Mouse (Mus musculus) thymus, postnatal 10 days (tissue): ENCODE measurements around the gene Sept3.

Source experiments
- DNase-seq, 2 experiments: peaks; one replicate each; pipeline ENCODE4 v3.0.0; 2021; ENCODE audit warnings: low spot score in 2 of 2

Sept3 gene

DNA sequence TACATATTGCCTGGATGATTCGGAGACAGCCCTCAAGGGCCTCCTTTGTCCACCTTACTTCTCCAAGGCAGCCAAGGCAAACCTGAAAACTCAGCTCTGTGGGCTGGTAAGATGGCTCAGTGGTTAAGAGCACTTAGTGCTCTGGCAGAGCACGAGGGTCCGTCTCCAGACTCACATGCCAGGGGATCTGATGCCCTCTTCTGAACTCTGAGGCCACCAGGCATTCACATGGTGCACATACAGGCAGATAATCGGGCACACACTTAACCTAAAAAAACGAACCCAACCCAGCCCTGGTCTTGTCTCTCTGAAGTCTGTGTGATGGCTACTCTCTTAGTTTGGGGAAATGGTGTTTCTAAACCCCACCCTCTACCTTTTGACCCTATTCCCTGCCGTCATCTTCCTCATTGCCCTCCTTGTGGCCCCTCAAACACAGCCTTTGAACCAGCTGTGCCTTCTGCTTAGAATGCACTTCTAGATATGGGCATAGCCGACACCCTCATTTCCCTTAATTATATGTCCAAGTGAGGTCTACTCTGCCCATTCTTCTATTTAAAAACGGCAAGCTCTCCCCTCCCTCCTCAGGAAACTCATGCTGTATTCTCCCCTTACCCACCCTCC is 65.1 kb downstream of the Sept3 start:
- no peak for DNase-seq

DNA sequence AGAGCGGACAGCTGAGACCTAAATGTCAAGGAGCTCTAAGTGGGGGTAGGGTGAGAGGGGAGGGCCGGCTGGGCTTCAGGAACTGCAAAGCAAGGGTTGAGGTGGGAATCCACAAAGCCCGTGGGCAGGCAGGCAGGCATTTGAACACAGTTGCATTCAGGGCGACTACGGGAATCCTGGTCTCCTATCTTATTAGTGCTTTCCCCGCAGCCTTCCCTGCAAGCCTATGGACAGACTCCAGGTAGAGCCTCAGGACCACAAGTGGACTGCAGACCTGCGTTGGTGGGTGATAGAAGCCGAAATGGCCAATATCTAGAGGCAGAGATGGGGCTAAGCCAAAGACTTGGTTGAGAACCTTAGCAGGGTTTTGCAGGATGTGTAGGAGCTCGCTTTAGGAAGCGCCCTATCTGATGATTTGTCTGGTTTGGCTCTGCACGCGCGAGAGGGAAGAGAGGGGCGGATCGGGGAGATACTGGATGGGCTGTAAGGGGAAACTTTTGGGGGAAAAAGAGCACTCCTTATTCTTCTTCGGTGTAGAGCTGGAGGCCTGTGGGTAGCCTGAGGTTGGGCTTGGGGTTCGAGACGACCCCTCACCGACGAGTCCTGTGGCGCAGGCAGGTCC is 65.8 kb downstream of the Sept3 start:
- DNase-seq, result no peak

DNA sequence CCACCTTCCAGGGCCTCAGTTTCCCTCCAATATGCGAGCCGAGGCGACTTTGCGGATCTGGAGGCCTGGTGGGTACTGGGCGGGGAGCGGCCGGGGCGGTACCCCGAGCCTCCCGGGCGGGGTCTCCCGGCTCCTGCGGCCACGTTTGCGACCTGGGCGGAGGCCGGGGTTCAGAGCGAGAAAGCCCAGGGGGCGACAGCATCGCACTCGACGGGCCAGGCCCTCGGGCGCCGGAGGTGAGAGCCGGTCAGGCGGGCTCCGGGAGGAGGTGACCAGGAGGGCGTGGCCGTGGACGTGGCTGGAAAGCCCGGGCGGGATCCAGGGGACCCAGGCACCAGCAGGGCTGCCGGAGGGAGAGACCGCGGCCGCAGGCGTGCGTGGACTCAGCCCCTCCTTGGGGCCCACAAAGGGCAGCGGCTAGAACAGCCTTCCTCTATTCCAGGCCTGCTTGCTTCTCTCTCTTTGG is 66.4 kb downstream of the Sept3 start:
- peak in 1 of 2 experiments; percentile 35 for DNase-seq

DNA sequence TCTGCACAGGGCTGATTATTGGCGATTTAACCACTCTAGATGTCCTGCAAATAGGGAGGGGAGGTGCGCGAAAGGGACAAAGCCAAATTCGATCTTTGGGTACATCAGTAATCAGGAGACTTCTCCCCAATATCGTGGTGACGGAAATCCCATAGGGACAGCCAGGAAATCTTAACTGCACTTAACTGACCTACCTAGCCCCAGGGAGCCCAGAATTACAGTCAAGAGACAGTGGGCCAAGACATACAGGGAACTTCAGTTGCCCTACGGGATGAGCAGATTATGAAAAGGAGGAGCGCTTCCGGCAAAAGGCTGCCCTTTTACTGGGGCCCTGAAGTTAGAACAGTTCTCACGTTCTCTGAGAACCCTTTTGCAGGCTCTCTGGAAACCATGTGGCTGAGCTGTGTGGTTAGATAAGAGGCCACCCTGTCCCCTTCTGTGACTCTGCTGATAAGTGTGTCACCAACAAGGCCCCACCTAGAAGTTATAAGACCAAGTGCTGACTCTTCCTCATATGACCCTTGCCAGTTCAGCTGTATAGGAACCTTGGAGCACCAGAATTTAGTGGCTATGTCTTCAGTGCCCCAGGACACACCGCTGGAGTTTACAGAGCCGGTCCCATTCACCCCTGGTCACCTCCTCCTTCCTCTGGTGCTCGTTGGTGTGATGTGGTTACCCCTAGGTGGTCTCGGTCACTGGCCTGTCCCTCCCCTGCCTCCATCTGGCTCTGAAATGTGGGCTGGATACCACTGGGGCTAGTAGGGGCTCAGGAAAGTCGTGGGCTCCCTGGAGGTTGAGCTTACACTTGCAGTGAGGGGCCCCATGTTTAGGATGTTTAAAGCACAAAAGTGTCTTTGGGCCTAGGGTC is 67.2 kb downstream of the Sept3 start:
- DNase-seq, result no peak

DNA sequence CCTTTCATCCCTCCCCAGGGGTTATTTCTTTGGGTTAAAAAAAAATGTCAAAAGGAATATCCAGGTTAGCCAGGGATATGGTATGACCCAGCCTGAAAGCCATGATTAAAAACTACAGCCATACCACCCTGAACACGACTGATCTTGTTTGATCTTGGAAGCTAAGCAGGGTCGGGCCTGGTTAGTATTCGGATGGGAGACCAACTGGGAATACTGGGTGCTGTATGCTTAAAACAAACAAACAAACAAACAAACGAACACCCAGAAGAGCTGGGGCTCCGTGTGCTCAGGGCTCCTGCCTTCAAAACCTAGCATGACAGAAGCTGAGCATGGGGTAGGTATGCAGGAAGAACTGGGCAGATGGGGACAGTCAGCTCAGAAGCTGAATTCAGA is 67.8 kb downstream of the Sept3 start:
- DNase-seq, result no peak

DNA sequence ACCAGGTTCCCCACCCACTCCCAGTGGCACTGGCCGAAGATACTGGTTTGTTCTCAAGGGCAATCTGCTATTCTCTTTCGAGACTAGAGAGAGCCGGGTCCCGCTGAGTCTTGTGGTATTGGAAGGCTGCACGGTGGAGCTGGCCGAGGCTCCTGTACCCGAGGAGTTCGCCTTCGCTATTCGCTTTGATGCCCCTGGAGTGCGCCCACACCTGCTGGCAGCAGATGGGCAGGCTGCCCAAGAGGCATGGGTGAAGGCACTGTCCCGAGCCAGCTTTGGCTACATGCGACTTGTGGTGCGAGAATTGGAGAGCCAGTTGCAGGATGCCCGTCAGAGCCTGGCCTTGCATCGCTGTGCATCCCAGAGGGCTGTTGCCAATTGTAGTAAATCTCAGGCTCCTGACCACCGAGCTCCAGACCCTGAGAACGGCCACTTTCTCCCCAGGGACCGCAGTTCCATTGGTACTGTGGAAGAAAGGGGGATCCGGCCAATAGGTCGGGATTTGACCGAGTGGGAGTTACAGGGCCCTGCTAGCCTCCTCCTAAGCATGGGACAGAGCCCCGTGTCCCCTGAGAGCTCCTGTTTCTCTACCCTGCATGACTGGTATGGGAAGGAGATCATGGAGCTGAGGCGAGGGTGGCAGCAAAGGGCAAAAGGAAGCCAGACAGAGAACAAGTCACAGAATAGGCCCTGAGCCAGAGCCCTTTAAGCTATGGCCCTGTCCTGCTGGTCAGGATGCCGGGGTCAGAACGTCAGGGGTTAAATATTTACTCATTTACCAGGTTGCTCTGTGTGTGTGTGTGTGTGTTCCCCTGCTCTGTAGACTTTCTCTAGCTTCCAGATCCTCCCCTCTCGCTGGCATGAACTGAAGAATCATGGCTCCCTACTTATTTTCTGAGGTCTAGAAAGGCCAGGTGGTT is 68.9 kb downstream of the Sept3 start:
- DNase-seq, result no peak
